8 mouse cellular contexts compared by ENCODE assay signal in the genomic region with DNA sequence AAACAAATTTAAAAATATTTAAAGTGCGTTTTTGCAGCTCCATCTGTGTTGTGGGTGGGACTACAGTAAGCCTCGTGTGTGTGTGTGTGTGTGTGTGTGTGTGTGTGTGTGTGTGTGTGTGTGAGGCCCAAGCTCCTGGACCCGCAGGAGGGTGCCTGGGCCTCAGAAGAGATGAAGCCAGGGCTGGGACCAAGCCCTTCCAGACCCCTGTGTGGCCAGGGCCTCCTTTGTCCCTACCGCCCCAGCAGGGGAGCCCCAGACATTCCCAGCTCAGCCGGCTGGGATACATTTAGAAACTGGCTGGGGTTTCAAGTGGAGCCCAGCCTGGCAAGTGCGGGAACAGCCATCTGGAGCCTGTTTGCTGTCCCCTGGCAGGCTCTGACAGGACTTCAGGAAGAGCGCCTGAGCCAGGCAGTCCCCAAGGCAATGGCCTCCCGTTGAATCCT. TPM values are rescaled to one million over a fixed set of nuclear protein-coding genes. Genes with fewer than 3 reads are reported as not detected.
A peak's percentile ranks its signal among the peaks of the same experiment; 100 is the strongest.
DNase-seq lines count a peak whose midpoint lies in the region; ATAC-seq lines count a peak whose summit lies in the region.

No protein-coding gene starts in this region.

- no peaks in the 10 kb centered on the region for H3K36me3 ChIP-seq in forebrain, embryonic 10.5 days (replicated peaks)
- no peaks in the 10 kb centered on the region for H3K36me3 ChIP-seq in heart, embryonic 10.5 days

- WGBS in forebrain, embryonic 10.5 days = 28% methylated on average over 8 of the region's 8 CpGs
- WGBS in heart, embryonic 10.5 days = 14% methylated on average over 8 of the region's 8 CpGs

- DNase-seq in embryo, embryonic 10.5 days (ENCODE audit: low spot score) = peak; percentile 58
- DNase-seq in embryo, embryonic 10 days (ENCODE audit: low spot score) = no peak
- DNase-seq in forebrain, embryonic 10.5 days (ENCODE audit: extremely low spot score, low spot score) = no peak
- DNase-seq in heart, embryonic 10.5 days (ENCODE audit: low spot score) = peak; percentile 90
- peak; percentile 37 for DNase-seq in layer of hippocampus, adult 9-10 months (ENCODE audit: low spot score)
- peak; percentile 49 for DNase-seq in lung, postnatal 14 days
- DNase-seq in spleen, postnatal 10 days (ENCODE audit: low spot score in 2 of 2) = no peak

- no peak overlapping the region for H3K4me3 ChIP-seq in forebrain, embryonic 10.5 days
- no peak overlapping the region for H3K4me3 ChIP-seq in heart, embryonic 10.5 days

- H3K27me3 ChIP-seq in forebrain, embryonic 10.5 days (ENCODE audit: poor library complexity, severe bottlenecking) = peaks cover 25% of the 10 kb centered on the region
- H3K27me3 ChIP-seq in heart, embryonic 10.5 days (ENCODE audit: insufficient read depth, poor library complexity, severe bottlenecking) = no peaks in the 10 kb centered on the region

- H3K27ac ChIP-seq in forebrain, embryonic 10.5 days = peak overlapping the region; percentile 81
- H3K27ac ChIP-seq in heart, embryonic 10.5 days = peak overlapping the region; percentile 79

- ATAC-seq in erythroblast, adult 5-6 weeks (replicated peaks; ENCODE audit: low FRiP score, poor library complexity, severe bottlenecking) = no peak

- H3K9me3 ChIP-seq in forebrain, embryonic 10.5 days = peaks cover 6% of the 10 kb centered on the region; the same call in 1 of the 2 replicates
- peaks cover 5% of the 10 kb centered on the region; the same call in 1 of the 2 replicates for H3K9me3 ChIP-seq in heart, embryonic 10.5 days

- H3K4me1 ChIP-seq in forebrain, embryonic 10.5 days = peaks cover 43% of the 10 kb centered on the region
- H3K4me1 ChIP-seq in heart, embryonic 10.5 days = peaks cover 45% of the 10 kb centered on the region

RNA-seq across cellular contexts. Expression of gene Emid1, which starts 13.4 kb away (rescaled TPM):
- polyA plus RNA-seq in forebrain, embryonic 10.5 days (2016; fragmentation: Nextera tagmentation; extraction: Ambion mirVana) = 29.0 and 31.3 TPM in 2 replicates
- polyA plus RNA-seq in heart, embryonic 10.5 days (2016; fragmentation: Nextera tagmentation; extraction: Ambion mirVana) = 11.8 and 14.6 TPM in 2 replicates
- 1.0 TPM in 1 of 2 replicates, not detected in the other for total RNA-seq in erythroblast, adult 5-6 weeks (2015; ENCODE audit: low replicate concordance)
- 0.26 and 0.42 TPM in 2 replicates for total RNA-seq in erythroblast, adult 5-6 weeks (2017; ENCODE audit: low replicate concordance)

Comparison
In these comparisons a context has a peak if more than half of its experiments do, and no peak if none do; other contexts are left out.
1. DNase-seq: peak in embryo, embryonic 10.5 days (single experiment), heart, embryonic 10.5 days (single experiment), layer of hippocampus, adult 9-10 months (single experiment) and lung, postnatal 14 days (single experiment); none in embryo, embryonic 10 days (single experiment), forebrain, embryonic 10.5 days (single experiment) and spleen, postnatal 10 days (0 of 2).